Mouse (Mus musculus) heart, postnatal 14 days (tissue): ENCODE measurements around the gene Pnpla5. TPM values are rescaled to one million over a fixed set of nuclear protein-coding genes. Genes with fewer than 3 reads are reported as not detected.

Source experiments
- DNase-seq, 2 experiments: peaks; one replicate each; pipeline ENCODE4 v3.0.0; 2021 to 2022
- intact Hi-C: fragments of 180-260 bp; cut with DNase I; formaldehyde crosslinking; loops from one replicate; pipeline ENCODE4 v1.15.1; 2025
- microRNA-seq, 2 experiments: library from miRNA; unstranded; fragments of <30 nt; microRNA quantifications; one replicate each; pipeline ENCODE4 v1.2.0; 2021 to 2022
- total RNA-seq, 2 experiments: library from RNA; stranded (reverse); gene quantifications; 2 replicates each; pipeline ENCODE4 v1.2.3; 2021

Pnpla5 gene
- total RNA-seq, 2 experiments from 2014 or later: not detected

GRCm38 (mm10) chr15:84073058-84073457, 49.9 kb downstream of the Pnpla5 start:
- no peak for DNase-seq
- intact Hi-C loops: loop anchor here (1.0 to 5.0 kb wide), 2 partner anchors 94 to 558 kb away; partner anchors contain the start of gene Pnpla3

GRCm38 (mm10) chr15:84072226-84072625, 50.7 kb downstream of the Pnpla5 start:
- peak; percentile 43 to 69 for DNase-seq
- intact Hi-C loops: loop anchor here (5.0 kb wide), 1 partner anchor 95 kb away; the partner anchor contains the start of gene Pnpla3

- intact Hi-C loops: loop anchor here (5.0 kb wide), 1 partner anchor 97 kb away; the partner anchor contains the start of gene Pnpla3
- DNase-seq: no peak
Observed at GRCm38 (mm10) chr15:84070116-84070676, 52.8 kb downstream of the Pnpla5 start.

- DNase-seq: no peak
- intact Hi-C loops: loop anchor here (5.0 kb wide), 1 partner anchor 98 kb away; the partner anchor contains the start of gene Pnpla3
Observed at GRCm38 (mm10) chr15:84069455-84070050, 53.4 kb downstream of the Pnpla5 start.

GRCm38 (mm10) chr15:84065701-84066100, 57.3 kb downstream of the Pnpla5 start:
- intact Hi-C loops: no loop called here
- no peak for DNase-seq

GRCm38 (mm10) chr15:84065140-84065539, 57.8 kb downstream of the Pnpla5 start, which contains the start of gene Efcab6:
Efcab6 (minus strand) TSS chr15:84065379.
- no peak for DNase-seq
- intact Hi-C loops: no loop called here

Small RNA genes lying within 50 kb of the gene (microRNA-seq; reads per million reads assigned to microRNA genes)
- 0.54 to 1.1 reads per million in 2 experiments for gene Mir6392

Other genes starting within 250 kb of the Pnpla5 start
- not detected for gene Efcab6, start 57.8 kb downstream of the Pnpla5 start, total RNA-seq
- under 1 TPM; 0.14 to 0.17 TPM for gene Sult4a1, start 17.4 kb downstream of the Pnpla5 start, total RNA-seq
- 10 to 100 TPM in 1 of 2 experiments, 1 to 10 TPM in 1; 8.2 to 10.4 TPM for gene Pnpla3, start 44.7 kb upstream of the Pnpla5 start, total RNA-seq
- 100 to 1,000 TPM; 265 to 269 TPM for gene Samm50, start 69.1 kb upstream of the Pnpla5 start, total RNA-seq
- gene Parvb, start 108.9 kb upstream of the Pnpla5 start, total RNA-seq: 100 to 1,000 TPM; 149 to 151 TPM
- gene Parvg, start 200.9 kb upstream of the Pnpla5 start, total RNA-seq: 1 to 10 TPM; 2.1 to 5.2 TPM